Mouse (Mus musculus): ENCODE measurements around the gene Synpo2. TPM values are rescaled to one million over a fixed set of nuclear protein-coding genes. Genes with fewer than 3 reads are reported as not detected.

The Synpo2 gene
- polyA plus RNA-seq, 1 experiment from 2014 or later, result 5.1 TPM

GRCm38 (mm10) chr3:123191602-123192001 is 44.3 kb downstream of the Synpo2 start:
- Histone ChIP-seq H3K36me3 (ENCODE audit: insufficient read depth, low read length) (no peaks in the 10 kb centered on the region), H3K4me1 (replicated peaks; ENCODE audit: insufficient read depth, low read length) (no peaks in the 10 kb centered on the region), H3K9me3 (replicated peaks; ENCODE audit: low read length) (no peaks in the 10 kb centered on the region), H3K4me2 (ENCODE audit: low read length) (no peak overlapping the region), H3K4me3 (replicated peaks; ENCODE audit: low read depth, low read length) (no peak overlapping the region), H3K27ac (no peak overlapping the region), H3K9ac (ENCODE audit: low read depth, low read length) (no peak overlapping the region), H3K27me3 (ENCODE audit: insufficient read depth, low read length) (no peaks in the 10 kb centered on the region)
- DNase-seq (ENCODE audit: low spot score) (no peak), ATAC-seq (replicated peaks; ENCODE audit: low FRiP score, low read depth) (no peak)
- TF ChIP-seq CTCF (IDR thresholded peaks at IDR 0.05; ENCODE audit: low read depth), result no peak

- H3K9ac ChIP-seq (ENCODE audit: low read depth, low read length), result no peak overlapping the region
- H3K27me3 ChIP-seq (ENCODE audit: insufficient read depth, low read length), result no peaks in the 10 kb centered on the region
- no peak overlapping the region for H3K4me2 ChIP-seq (ENCODE audit: low read length)
- TF ChIP-seq CTCF (IDR thresholded peaks at IDR 0.05; ENCODE audit: low read depth), result no peak
- no peaks in the 10 kb centered on the region for H3K4me1 ChIP-seq (replicated peaks; ENCODE audit: insufficient read depth, low read length)
- H3K36me3 ChIP-seq (ENCODE audit: insufficient read depth, low read length), result no peaks in the 10 kb centered on the region
- ATAC-seq (replicated peaks; ENCODE audit: low FRiP score, low read depth) (no peak), DNase-seq (ENCODE audit: low spot score) (no peak)
- no peaks in the 10 kb centered on the region for H3K9me3 ChIP-seq (replicated peaks; ENCODE audit: low read length)
- H3K4me3 ChIP-seq (replicated peaks; ENCODE audit: low read depth, low read length), result no peak overlapping the region
- no peak overlapping the region for H3K27ac ChIP-seq
- 44% methylated on average over 6 of the region's 6 CpGs for WGBS
Measured at GRCm38 (mm10) chr3:123190329-123190728, 45.6 kb downstream of the Synpo2 start.

GRCm38 (mm10) chr3:123189826-123190225 is 46.1 kb downstream of the Synpo2 start:
- 14% methylated on average over 1 of the region's 1 CpGs for WGBS
- Histone ChIP-seq H3K4me3 (replicated peaks; ENCODE audit: low read depth, low read length) (no peak overlapping the region), H3K36me3 (ENCODE audit: insufficient read depth, low read length) (no peaks in the 10 kb centered on the region), H3K27me3 (ENCODE audit: insufficient read depth, low read length) (no peaks in the 10 kb centered on the region), H3K9ac (ENCODE audit: low read depth, low read length) (no peak overlapping the region), H3K4me1 (replicated peaks; ENCODE audit: insufficient read depth, low read length) (no peaks in the 10 kb centered on the region), H3K9me3 (replicated peaks; ENCODE audit: low read length) (no peaks in the 10 kb centered on the region), H3K27ac (no peak overlapping the region), H3K4me2 (ENCODE audit: low read length) (no peak overlapping the region)
- ATAC-seq (replicated peaks; ENCODE audit: low FRiP score, low read depth), result no peak
- DNase-seq (ENCODE audit: low spot score), result no peak
- no peak for TF ChIP-seq CTCF (IDR thresholded peaks at IDR 0.05; ENCODE audit: low read depth)

- H3K4me2 ChIP-seq (ENCODE audit: low read length), result no peak overlapping the region
- no peak overlapping the region for H3K27ac ChIP-seq
- DNase-seq (ENCODE audit: low spot score), result no peak
- H3K27me3 ChIP-seq (ENCODE audit: insufficient read depth, low read length), result no peaks in the 10 kb centered on the region
- H3K4me1 ChIP-seq (replicated peaks; ENCODE audit: insufficient read depth, low read length), result no peaks in the 10 kb centered on the region
- H3K9me3 ChIP-seq (replicated peaks; ENCODE audit: low read length), result no peaks in the 10 kb centered on the region
- 85% methylated on average over 12 of the region's 12 CpGs for WGBS
- ATAC-seq (replicated peaks; ENCODE audit: low FRiP score, low read depth), result no peak
- H3K9ac ChIP-seq (ENCODE audit: low read depth, low read length), result no peak overlapping the region
- no peak for TF ChIP-seq CTCF (IDR thresholded peaks at IDR 0.05; ENCODE audit: low read depth)
- no peaks in the 10 kb centered on the region for H3K36me3 ChIP-seq (ENCODE audit: insufficient read depth, low read length)
- no peak overlapping the region for H3K4me3 ChIP-seq (replicated peaks; ENCODE audit: low read depth, low read length)
Measured at GRCm38 (mm10) chr3:123188616-123189230, 47.2 kb downstream of the Synpo2 start.

- WGBS, result 49% methylated on average over 15 of the region's 15 CpGs
- Histone ChIP-seq H3K4me3 (replicated peaks; ENCODE audit: low read depth, low read length) (no peak overlapping the region), H3K9ac (ENCODE audit: low read depth, low read length) (no peak overlapping the region), H3K4me2 (ENCODE audit: low read length) (0 out of 2 replicates have a peak overlapping the region, but pooled peaks have one; percentile 3), H3K27me3 (ENCODE audit: insufficient read depth, low read length) (no peaks in the 10 kb centered on the region), H3K4me1 (replicated peaks; ENCODE audit: insufficient read depth, low read length) (no peaks in the 10 kb centered on the region), H3K9me3 (replicated peaks; ENCODE audit: low read length) (no peaks in the 10 kb centered on the region), H3K27ac (peak overlapping the region; percentile 15; the same call in 1 of the 2 replicates), H3K36me3 (ENCODE audit: insufficient read depth, low read length) (no peaks in the 10 kb centered on the region)
- DNase-seq (ENCODE audit: low spot score) (peak; percentile 64), ATAC-seq (replicated peaks; ENCODE audit: low FRiP score, low read depth) (no peak)
- no peak for TF ChIP-seq CTCF (IDR thresholded peaks at IDR 0.05; ENCODE audit: low read depth)
Measured at GRCm38 (mm10) chr3:123187370-123188124, 48.4 kb downstream of the Synpo2 start.

- DNase-seq (ENCODE audit: low spot score) (peak; percentile 89), ATAC-seq (replicated peaks; ENCODE audit: low FRiP score, low read depth) (peak; percentile 76; the same call in 1 of the 2 replicates)
- Histone ChIP-seq H3K4me3 (replicated peaks; ENCODE audit: low read depth, low read length) (no peak overlapping the region), H3K27me3 (ENCODE audit: insufficient read depth, low read length) (no peaks in the 10 kb centered on the region), H3K4me2 (ENCODE audit: low read length) (no peak overlapping the region), H3K27ac (peak overlapping the region; percentile 44; the same call in 1 of the 2 replicates), H3K9me3 (replicated peaks; ENCODE audit: low read length) (no peaks in the 10 kb centered on the region), H3K9ac (ENCODE audit: low read depth, low read length) (no peak overlapping the region), H3K4me1 (replicated peaks; ENCODE audit: insufficient read depth, low read length) (no peaks in the 10 kb centered on the region), H3K36me3 (ENCODE audit: insufficient read depth, low read length) (no peaks in the 10 kb centered on the region)
- 55% methylated on average over 10 of the region's 10 CpGs for WGBS
- no peak for TF ChIP-seq CTCF (IDR thresholded peaks at IDR 0.05; ENCODE audit: low read depth)
Measured at GRCm38 (mm10) chr3:123185238-123185925, 50.6 kb downstream of the Synpo2 start.

All from kidney, postnatal 0 days (tissue).